Mouse (Mus musculus) WW6 (cell line): ENCODE data around the gene Pced1a.
"Not testable (repeated sequence)": the region's sequence is repeated elsewhere in the genome, so short reads cannot be mapped to it uniquely, and the experiment has no call there.

Experiments used
- DNase-seq: peaks from one replicate; pipeline ENCODE4 v3.0.0-alpha.2; 2013; ENCODE audit warnings: low read depth, low spot score

The Pced1a gene

DNA sequence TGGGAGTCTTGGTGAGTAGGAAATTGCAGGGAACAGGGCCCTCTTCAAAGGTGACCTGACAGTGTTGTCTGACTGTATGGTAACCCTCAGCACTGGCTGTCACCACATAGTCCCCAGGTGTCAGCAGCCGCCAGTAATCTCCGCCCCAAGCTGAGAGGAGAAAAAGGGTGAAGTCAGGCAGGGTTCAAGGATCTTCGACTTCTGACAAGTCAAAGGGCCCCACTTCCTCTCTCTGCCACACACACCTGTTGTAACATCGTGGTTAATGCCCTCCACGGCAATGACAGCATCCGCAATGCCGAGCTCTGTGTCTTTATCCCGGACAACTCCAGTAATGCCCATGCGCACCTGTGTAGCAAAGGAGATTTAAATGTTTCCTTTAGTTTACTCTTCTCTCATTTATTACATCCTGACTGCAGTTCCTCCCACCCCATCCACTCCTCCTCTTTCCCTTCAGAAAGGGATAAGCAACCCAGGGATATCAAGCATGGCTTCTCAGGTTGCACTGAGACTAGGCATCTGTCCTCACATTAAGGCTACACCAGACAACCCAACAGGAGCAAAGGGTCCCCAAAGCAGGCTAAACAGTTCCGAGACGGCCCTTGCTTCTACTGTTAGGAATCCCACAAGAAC is 33.4 kb downstream of the Pced1a start:
- no peak for DNase-seq

DNA sequence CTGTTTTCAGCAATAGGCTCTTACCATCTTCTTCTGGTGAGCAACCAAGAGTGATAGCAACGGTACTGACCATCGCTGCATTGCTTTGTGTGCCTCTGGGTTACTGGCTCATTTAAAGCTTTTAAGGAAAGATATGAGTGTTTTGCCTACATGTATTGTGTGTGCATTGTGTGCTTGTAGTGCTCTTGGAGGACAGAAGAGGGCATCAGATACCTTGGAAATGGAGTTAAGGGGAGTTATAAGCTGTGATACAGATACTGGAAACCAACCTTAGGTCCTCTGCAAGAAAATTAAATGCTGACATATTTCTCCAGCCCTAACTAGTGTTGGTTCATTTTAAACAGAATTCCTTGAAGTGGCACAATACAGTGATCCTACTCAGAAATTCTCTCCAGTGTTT is 35.7 kb downstream of the Pced1a start:
- DNase-seq = no peak

DNA sequence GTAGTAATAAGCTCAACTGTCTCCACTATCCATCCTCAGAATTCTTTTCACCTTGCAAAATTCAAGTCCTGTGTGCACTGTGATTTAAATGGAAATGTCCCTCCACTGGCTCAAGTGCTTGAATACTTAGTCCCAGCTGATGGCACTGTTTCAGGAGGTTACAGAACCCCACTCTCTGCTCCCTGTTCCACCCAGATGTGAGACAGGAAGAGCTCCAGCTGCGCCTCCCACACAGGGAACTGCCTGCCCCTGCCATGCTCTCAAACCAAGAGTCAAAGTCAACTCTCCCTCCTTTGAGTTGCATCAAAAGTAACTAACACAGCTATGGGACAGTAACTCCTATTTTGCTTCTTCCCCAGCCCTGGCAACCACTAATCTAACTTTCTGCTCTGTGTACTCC is 38.3 kb downstream of the Pced1a start:
- DNase-seq = no peak

DNA sequence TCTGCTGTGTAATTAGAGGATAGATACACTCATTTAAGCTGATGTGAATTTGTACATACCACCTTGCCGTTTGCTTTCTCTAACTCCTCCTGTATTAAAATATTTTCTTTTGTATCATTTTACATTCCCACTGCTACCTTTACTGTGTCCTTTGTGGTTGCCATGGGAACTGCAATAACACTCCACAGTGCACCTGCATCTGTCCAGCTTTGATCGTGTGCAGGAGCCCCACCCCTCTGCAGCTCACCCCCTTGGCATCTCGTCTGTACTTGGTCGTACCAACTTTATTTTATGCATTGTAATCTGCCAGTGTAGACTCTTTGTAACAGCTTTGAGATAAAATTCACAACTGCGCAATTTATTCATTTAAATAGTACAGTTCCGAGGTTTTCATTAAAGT is 40.6 kb downstream of the Pced1a start:
- no peak for DNase-seq

DNA sequence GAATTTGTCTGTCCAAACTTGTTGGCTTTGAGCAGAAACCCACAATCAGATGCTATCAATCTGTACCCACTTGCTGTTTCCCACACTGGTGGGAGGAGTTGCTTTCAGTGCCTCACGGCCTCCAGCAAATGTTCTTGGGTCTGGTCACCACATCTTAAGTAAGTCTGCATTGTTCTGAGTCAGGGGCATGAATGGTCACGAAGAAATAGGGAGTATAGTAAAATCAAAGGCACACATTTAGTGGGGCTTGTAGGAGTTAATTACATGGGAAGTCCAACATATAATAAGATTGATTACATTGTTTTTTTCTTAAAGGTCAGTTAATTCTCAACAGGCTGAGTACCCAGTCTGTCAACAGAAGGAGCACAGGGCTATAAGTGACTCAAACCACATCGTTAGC is 41.3 kb downstream of the Pced1a start:
- DNase-seq = no peak

DNA sequence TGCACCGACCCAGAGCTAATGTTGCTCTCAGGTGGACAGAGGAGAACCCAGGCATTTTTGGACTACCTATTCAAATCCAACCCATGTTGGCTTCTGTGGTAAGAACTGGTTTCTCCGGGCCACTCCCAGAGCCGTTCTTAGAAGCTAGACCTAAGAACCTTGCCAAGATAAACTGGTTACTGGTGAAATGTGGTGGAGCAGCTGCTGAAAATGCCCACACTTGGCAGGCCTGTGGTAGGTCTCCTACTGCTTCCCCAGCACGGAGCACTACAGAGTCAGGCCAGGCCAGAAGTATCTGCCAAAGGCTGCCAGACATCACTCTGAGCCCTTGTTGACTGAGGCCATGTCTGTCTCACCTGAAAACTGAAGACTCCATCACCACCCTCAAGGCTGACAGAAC is 49.5 kb downstream of the Pced1a start:
- no peak for DNase-seq

DNA sequence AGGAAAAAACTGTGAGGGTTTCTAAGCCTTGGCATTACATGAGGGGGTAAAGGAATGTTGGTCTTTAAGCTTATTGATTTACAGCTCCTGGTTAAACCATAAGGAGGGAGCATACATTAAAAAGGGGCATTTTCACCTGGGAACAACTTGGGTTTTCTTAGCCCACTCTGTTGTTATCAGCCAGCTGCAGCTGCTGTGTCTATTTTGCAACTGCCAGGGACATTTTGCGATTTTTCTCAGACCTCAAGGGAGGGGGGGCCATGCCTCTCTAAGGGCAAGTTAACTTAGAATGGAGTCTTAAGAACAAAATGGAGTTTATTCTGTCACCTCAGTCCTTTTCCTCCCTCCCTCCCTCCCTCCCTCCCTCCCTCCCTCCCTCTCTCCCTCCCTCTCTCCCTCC is 51.5 kb downstream of the Pced1a start:
- not testable (repeated sequence) for DNase-seq

DNA sequence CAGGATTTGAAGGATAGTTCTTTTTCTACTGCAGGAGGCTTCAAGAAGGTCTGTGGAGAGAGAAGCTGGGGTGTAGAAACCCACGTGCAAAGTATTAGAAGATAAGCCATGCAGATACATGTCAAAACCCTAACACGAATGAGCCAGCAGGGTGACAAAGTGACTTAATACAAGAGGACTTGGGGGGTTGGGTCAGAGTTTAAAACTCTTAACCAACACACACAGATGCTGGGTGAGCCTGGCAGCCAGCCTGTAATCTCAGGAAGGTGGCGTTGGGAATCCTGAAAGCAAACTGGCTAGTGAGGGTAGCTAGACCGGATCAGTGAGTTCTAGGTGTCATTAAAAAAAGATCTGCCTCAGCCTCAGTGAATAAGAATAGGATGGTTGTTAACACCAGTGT is 57.1 kb downstream of the Pced1a start:
- no peak for DNase-seq
